Mouse (Mus musculus) MEL (cell line): ENCODE results near the gene Mymx. TPM values are rescaled to one million over a fixed set of nuclear protein-coding genes. Genes with fewer than 3 reads are reported as not detected.
A peak's percentile ranks its signal among the peaks of the same experiment; 100 is the strongest.

ENCODE experiments used
- DNase-seq: peaks from one replicate; pipeline ENCODE4 v3.0.0; 2011; ENCODE audit warnings: low read depth, low spot score
- H3K27ac ChIP-seq: 2 replicates; pipeline ENCODE4 v1.5.1; 2012; ENCODE audit warnings: low read depth, mild to moderate bottlenecking, control low read depth, low read length, moderate library complexity; ENCODE audit not compliant: control insufficient read depth
- H3K27me3 ChIP-seq, 2 experiments: fragments of 150-350 bp in 1 of 2; sonication (generic) in 1 of 2; 2 replicates each; pipeline ENCODE4 v1.6.1; 2012; ENCODE audit warnings: low read length in 2 of 2, mild to moderate bottlenecking in 2 of 2, improper control_type of control experiment in 1 of 2, moderate library complexity in 1 of 2; ENCODE audit not compliant: insufficient read depth in 2 of 2, control insufficient read depth in 1 of 2
- H3K36me3 ChIP-seq, 2 experiments: 2 replicates each; pipeline ENCODE4 v1.6.1; 2012 to 2014; ENCODE audit warnings: low read length in 2 of 2, improper control_type of control experiment in 1 of 2, inconsistent platforms in 1 of 2, mild to moderate bottlenecking in 1 of 2; ENCODE audit not compliant: insufficient read depth in 2 of 2, control insufficient read depth in 1 of 2
- H3K4me1 ChIP-seq, 2 experiments: fragments of 150-350 bp in 1 of 2; sonication (generic) in 1 of 2; 2 replicates each; pipeline ENCODE4 v1.6.1; 2012; ENCODE audit warnings: low read length in 2 of 2, improper control_type of control experiment in 1 of 2, mild to moderate bottlenecking in 1 of 2; ENCODE audit not compliant: insufficient read depth in 2 of 2, control insufficient read depth in 1 of 2
- H3K4me3 ChIP-seq, 2 experiments: fragments of 150-350 bp in 1 of 2; sonication (generic) in 1 of 2; 2 replicates each; pipeline ENCODE4 v1.5.1; 2012; ENCODE audit warnings: low read depth in 2 of 2, low read length in 2 of 2, mild to moderate bottlenecking in 2 of 2, moderate library complexity in 2 of 2, control low read depth in 1 of 2, improper control_type of control experiment in 1 of 2; ENCODE audit not compliant: control insufficient read depth in 1 of 2, insufficient read depth in 1 of 2
- H3K79me2 ChIP-seq: 2 replicates; pipeline ENCODE4 v1.6.1; 2012; ENCODE audit warnings: mild to moderate bottlenecking, low read length, moderate library complexity; ENCODE audit not compliant: control insufficient read depth, poor library complexity, insufficient read depth
- H3K9ac ChIP-seq: 2 replicates; pipeline ENCODE4 v1.6.1; 2012; ENCODE audit warnings: low read depth, mild to moderate bottlenecking, control low read depth, low read length, moderate library complexity; ENCODE audit not compliant: control insufficient read depth, poor library complexity, severe bottlenecking
- H3K9me3 ChIP-seq: fragments of 150-350 bp; sonication (generic); replicated peaks from 2 replicates; pipeline ENCODE4 v1.6.1; 2012; ENCODE audit warnings: mild to moderate bottlenecking, low read length, improper control_type of control experiment, moderate library complexity; ENCODE audit not compliant: insufficient read depth
- CHD1 ChIP-seq: IDR thresholded peaks from 2 replicates; pipeline ENCODE4 v1.6.1; 2012; ENCODE audit warnings: low read depth, mild to moderate bottlenecking, inconsistent platforms, low read length, improper control_type of control experiment
- CHD2 ChIP-seq: IDR thresholded peaks from 2 replicates; pipeline ENCODE4 v1.6.1; 2011; ENCODE audit warnings: low read length, improper control_type of control experiment
- CTCF ChIP-seq, 3 experiments: IDR thresholded peaks in 2 of 3; conservative IDR thresholded peaks in 1 of 3; 2 replicates each; pipeline ENCODE4 v1.5.1; 2011 to 2012; ENCODE audit warnings: low read length in 3 of 3, low read depth in 2 of 3, mild to moderate bottlenecking in 2 of 3, improper control_type of control experiment in 1 of 3, inconsistent platforms in 1 of 3, mixed read lengths in 1 of 3, moderate library complexity in 1 of 3; ENCODE audit not compliant: control insufficient read depth in 1 of 3, insufficient read depth in 1 of 3, poor library complexity in 1 of 3, severe bottlenecking in 1 of 3
- E2F4 ChIP-seq: IDR thresholded peaks from 2 replicates; pipeline ENCODE4 v1.6.1; 2011; ENCODE audit warnings: low read depth, low read length, improper control_type of control experiment, borderline replicate concordance
- ELF1 ChIP-seq: IDR thresholded peaks from 2 replicates; pipeline ENCODE4 v1.6.1; 2014; ENCODE audit warnings: low read depth, mild to moderate bottlenecking, inconsistent platforms, low read length, improper control_type of control experiment, moderate library complexity
- GABPA ChIP-seq: IDR thresholded peaks from 2 replicates; pipeline ENCODE4 v1.6.1; 2012; ENCODE audit warnings: low read depth, mild to moderate bottlenecking, inconsistent platforms, low read length, improper control_type of control experiment, moderate library complexity
- GATA1 ChIP-seq: IDR thresholded peaks from 2 replicates; pipeline ENCODE4 v1.6.1; 2011; ENCODE audit warnings: low read depth, low read length, improper control_type of control experiment
- KAT2A ChIP-seq: conservative IDR thresholded peaks from 2 replicates; pipeline ENCODE4 v1.6.1; 2012; ENCODE audit warnings: low read depth, low read length, improper control_type of control experiment, inconsistent platforms
- MAFK ChIP-seq: IDR thresholded peaks from 2 replicates; pipeline ENCODE4 v1.6.1; 2011; ENCODE audit warnings: low read depth, mild to moderate bottlenecking, low read length, improper control_type of control experiment, borderline replicate concordance
- MAX ChIP-seq: IDR thresholded peaks from 2 replicates; pipeline ENCODE4 v1.6.1; 2011; ENCODE audit warnings: low read length, improper control_type of control experiment
- MAZ ChIP-seq: IDR thresholded peaks from 2 replicates; pipeline ENCODE4 v1.6.1; 2012; ENCODE audit warnings: low read depth, mild to moderate bottlenecking, inconsistent platforms, low read length, improper control_type of control experiment
- MEF2A ChIP-seq: IDR thresholded peaks from 2 replicates; pipeline ENCODE4 v1.6.1; 2014; ENCODE audit warnings: low read depth, mild to moderate bottlenecking, inconsistent platforms, low read length, improper control_type of control experiment; ENCODE audit not compliant: poor library complexity, insufficient replicate concordance, severe bottlenecking; ENCODE audit errors: extremely low read depth
- MXI1 ChIP-seq: IDR thresholded peaks from 2 replicates; pipeline ENCODE4 v1.6.1; 2011; ENCODE audit warnings: mild to moderate bottlenecking, low read depth, low read length, improper control_type of control experiment
- MYB ChIP-seq: IDR thresholded peaks from 2 replicates; pipeline ENCODE4 v1.6.1; 2011; ENCODE audit warnings: mild to moderate bottlenecking, low read depth, low read length, improper control_type of control experiment
- NELFE ChIP-seq: IDR thresholded peaks from 2 replicates; pipeline ENCODE4 v1.6.1; 2011; ENCODE audit warnings: low read depth, low read length, improper control_type of control experiment
- NRF1 ChIP-seq: IDR thresholded peaks from 2 replicates; pipeline ENCODE4 v1.6.1; 2014; ENCODE audit warnings: low read depth, mild to moderate bottlenecking, inconsistent platforms, low read length, improper control_type of control experiment, moderate library complexity; ENCODE audit not compliant: poor library complexity, insufficient read depth, severe bottlenecking
- POLR2A ChIP-seq, 2 experiments: IDR thresholded peaks; 2 replicates each; pipeline ENCODE4 v1.6.1; 2011 to 2012; ENCODE audit warnings: low read length in 2 of 2, mild to moderate bottlenecking in 2 of 2, control low read depth in 1 of 2, improper control_type of control experiment in 1 of 2, low read depth in 1 of 2, moderate library complexity in 1 of 2; ENCODE audit not compliant: control insufficient read depth in 1 of 2, insufficient read depth in 1 of 2, poor library complexity in 1 of 2
- POLR2AphosphoS2 ChIP-seq: IDR thresholded peaks from 2 replicates; pipeline ENCODE4 v1.6.1; 2011; ENCODE audit warnings: low read length, improper control_type of control experiment
- RAD21 ChIP-seq: IDR thresholded peaks from 2 replicates; pipeline ENCODE4 v1.6.1; 2011; ENCODE audit warnings: mild to moderate bottlenecking, low read depth, low read length, improper control_type of control experiment
- RCOR1 ChIP-seq: IDR thresholded peaks from 2 replicates; pipeline ENCODE4 v1.6.1; 2012; ENCODE audit warnings: low read depth, mild to moderate bottlenecking, inconsistent platforms, low read length, improper control_type of control experiment
- SMC3 ChIP-seq: IDR thresholded peaks from 2 replicates; pipeline ENCODE4 v1.6.1; 2011; ENCODE audit warnings: low read depth, low read length, improper control_type of control experiment
- TAL1 ChIP-seq: IDR thresholded peaks from 2 replicates; pipeline ENCODE4 v1.6.1; 2012; ENCODE audit warnings: mild to moderate bottlenecking, inconsistent platforms, low read length, moderate library complexity, mixed read lengths
- TBP ChIP-seq: IDR thresholded peaks from 2 replicates; pipeline ENCODE4 v1.8.0; 2011; ENCODE audit warnings: low read depth, low read length, improper control_type of control experiment
- TCF12 ChIP-seq: IDR thresholded peaks from 2 replicates; pipeline ENCODE4 v1.6.1; 2014; ENCODE audit warnings: low read depth, mild to moderate bottlenecking, inconsistent platforms, low read length, improper control_type of control experiment, moderate library complexity
- UBTF ChIP-seq: IDR thresholded peaks from 2 replicates; pipeline ENCODE4 v1.6.1; 2012; ENCODE audit warnings: low read depth, mild to moderate bottlenecking, inconsistent platforms, low read length, improper control_type of control experiment, moderate library complexity, borderline replicate concordance; ENCODE audit not compliant: insufficient read depth
- USF1 ChIP-seq: IDR thresholded peaks from 2 replicates; pipeline ENCODE4 v1.6.1; 2014; ENCODE audit warnings: low read depth, mild to moderate bottlenecking, inconsistent platforms, low read length, improper control_type of control experiment, moderate library complexity
- USF2 ChIP-seq, 2 experiments: IDR thresholded peaks; 2 replicates each; pipeline ENCODE4 v1.6.1; 2011 to 2012; ENCODE audit warnings: improper control_type of control experiment in 2 of 2, low read length in 2 of 2, borderline replicate concordance in 1 of 2, inconsistent platforms in 1 of 2, low read depth in 1 of 2, mild to moderate bottlenecking in 1 of 2; ENCODE audit not compliant: insufficient read depth in 1 of 2
- ZC3H11A ChIP-seq: IDR thresholded peaks from 2 replicates; pipeline ENCODE4 v1.6.1; 2012; ENCODE audit warnings: low read depth, mild to moderate bottlenecking, inconsistent platforms, low read length, improper control_type of control experiment
- ZNF384 ChIP-seq: IDR thresholded peaks from 2 replicates; pipeline ENCODE4 v1.6.1; 2012; ENCODE audit warnings: low read depth, mild to moderate bottlenecking, inconsistent platforms, low read length, improper control_type of control experiment
- polyA plus RNA-seq, 2 experiments: library from polyadenylated mRNA; stranded (reverse) in 1 of 2; unstranded in 1 of 2; fragments of >175 nt in 1 of 2; fragments of >200 nt in 1 of 2; gene quantifications; 2 replicates each; pipeline versions ENCODE4 v1.2.1 to v1.2.4; 2012; ENCODE audit warnings: low replicate concordance in 2 of 2, low read depth in 1 of 2; ENCODE audit not compliant: insufficient read length in 2 of 2, insufficient read depth in 1 of 2, missing spikeins in 1 of 2
- total RNA-seq: library from RNA; depleted of rRNA; stranded (reverse); fragments of 300-350 nt; gene quantifications from 2 replicates; pipeline ENCODE4 v1.2.3, GENCODE M21; 2012

The Mymx gene
- total and polyA plus RNA-seq, 3 experiments: not detected

DNA sequence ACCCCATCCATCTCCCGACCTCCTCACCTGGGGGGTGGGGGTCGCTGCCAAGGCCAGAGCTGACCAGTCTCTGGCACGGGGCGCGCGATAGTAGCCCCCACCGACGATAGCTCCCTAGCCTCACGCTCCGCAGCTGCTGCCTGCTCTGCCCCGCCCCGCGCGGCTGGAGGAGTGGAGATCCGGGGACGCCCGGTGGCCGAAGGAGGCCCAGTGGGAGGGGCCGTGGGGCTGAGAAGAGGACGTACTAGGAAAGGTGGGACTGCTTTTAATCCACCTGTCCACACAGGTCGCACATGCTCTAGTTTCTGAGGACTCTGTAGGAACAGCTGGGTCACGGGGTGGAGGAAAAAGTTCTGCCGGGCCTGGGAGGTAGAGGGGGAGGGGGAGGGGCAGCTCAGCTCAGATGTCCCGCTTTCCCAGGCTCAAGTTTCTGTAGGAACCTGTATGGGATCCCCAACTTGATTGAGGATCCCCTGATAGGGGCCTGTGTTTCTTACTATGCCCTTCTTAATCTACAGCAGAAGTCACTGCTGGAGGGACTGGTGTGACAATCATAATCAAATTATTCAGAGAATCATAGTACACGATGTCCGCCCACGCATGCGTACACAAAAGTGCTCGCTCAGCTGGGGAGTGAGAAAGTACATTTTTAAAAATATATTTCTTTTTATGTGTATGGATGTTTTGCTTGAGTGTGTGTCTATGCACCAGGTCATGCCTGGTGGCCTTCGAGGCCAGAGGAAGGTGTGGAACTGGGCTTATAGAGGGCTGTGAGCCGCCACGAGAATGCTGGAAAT, 2.3 kb downstream of the Mymx start, which contains the start of gene Slc29a1:
Gene Slc29a1, minus strand, starts transcription at position 161 of the 797 bp plus-strand sequence.
- H3K36me3 ChIP-seq: peaks cover 0 to 26% of the 10 kb centered on the region in 2 experiments; a peak in 2 of 4 replicates
- no peaks in the 10 kb centered on the region for H3K9me3 ChIP-seq
- H3K27me3 ChIP-seq: no peaks in the 10 kb centered on the region
- DNase-seq: no peak
- H3K4me3 ChIP-seq: no peak within 1 kb of the TSS
- H3K27ac ChIP-seq: peak within 1 kb of the TSS; percentile 50
- TF ChIP-seq MXI1 (no peak), TCF12 (no peak), POLR2A (IDR thresholded peaks at IDR 0.05; ENCODE audit: control insufficient read depth in 1 of 2, insufficient read depth in 1 of 2, low read depth in 1 of 2, low read length in 2 of 2, poor library complexity in 1 of 2) (no peak), TBP (no peak), KAT2A (no peak), CTCF (IDR thresholded peaks at IDR 0.05 in 2 of 3, conservative IDR thresholded peaks at IDR 0.05 in 1 of 3; ENCODE audit: control insufficient read depth in 1 of 3, insufficient read depth in 1 of 3, low read depth in 2 of 3, low read length in 3 of 3, poor library complexity in 1 of 3, severe bottlenecking in 1 of 3) (no peak), MYB (no peak), MEF2A (no peak), E2F4 (no peak), GATA1 (no peak), GABPA (no peak), MAFK (no peak), RAD21 (no peak), TAL1 (no peak), CHD1 (no peak), ELF1 (no peak), POLR2AphosphoS2 (no peak), USF1 (no peak), RCOR1 (no peak), MAZ (no peak)
- H3K4me1 ChIP-seq: peaks cover 19 to 28% of the 10 kb centered on the region in 2 experiments
- H3K9ac ChIP-seq: no peak within 1 kb of the TSS
- peaks cover 9% of the 10 kb centered on the region for H3K79me2 ChIP-seq

DNA sequence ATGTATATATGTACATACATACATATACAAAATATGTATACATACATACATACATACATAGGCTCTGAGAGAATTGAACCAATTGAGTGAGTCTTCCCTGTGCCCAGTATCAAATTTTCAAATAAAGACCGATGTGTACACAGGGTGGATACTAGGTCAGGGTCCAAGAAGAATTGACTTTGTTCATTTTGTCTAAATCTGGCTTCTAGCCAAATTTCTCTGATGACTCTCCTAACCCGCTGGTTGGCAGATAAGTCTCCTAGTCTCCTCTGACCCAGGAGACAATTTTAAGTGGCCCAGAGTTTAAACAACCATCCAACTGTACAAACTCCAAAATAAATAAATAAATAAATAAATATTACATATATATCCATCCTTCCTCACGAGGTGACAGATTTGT, 3.0 kb downstream of the Mymx start:
- H3K27me3 ChIP-seq: no peaks in the 10 kb centered on the region
- H3K9me3 ChIP-seq: no peaks in the 10 kb centered on the region
- no peak overlapping the region; the same call in 1 of the 2 replicates for H3K27ac ChIP-seq
- peaks cover 16% of the 10 kb centered on the region for H3K79me2 ChIP-seq
- H3K36me3 ChIP-seq: peaks cover 0 to 26% of the 10 kb centered on the region in 2 experiments; a peak in 2 of 4 replicates
- TF ChIP-seq USF1 (no peak), POLR2AphosphoS2 (no peak), E2F4 (no peak), ELF1 (no peak), MAX (no peak), NRF1 (no peak), ZC3H11A (no peak), USF2 (IDR thresholded peaks at IDR 0.05; ENCODE audit: borderline replicate concordance in 1 of 2, insufficient read depth in 1 of 2, low read depth in 1 of 2, low read length in 2 of 2) (no peak), KAT2A (no peak), MYB (no peak), ZNF384 (no peak), UBTF (no peak), SMC3 (no peak), CTCF (IDR thresholded peaks at IDR 0.05 in 2 of 3, conservative IDR thresholded peaks at IDR 0.05 in 1 of 3; ENCODE audit: control insufficient read depth in 1 of 3, insufficient read depth in 1 of 3, low read depth in 2 of 3, low read length in 3 of 3, poor library complexity in 1 of 3, severe bottlenecking in 1 of 3) (no peak), GATA1 (no peak), TAL1 (no peak), NELFE (no peak), CHD2 (no peak), RCOR1 (no peak)
- no peak for DNase-seq
- H3K4me3 ChIP-seq: no peak overlapping the region
- H3K4me1 ChIP-seq: peaks cover 19 to 28% of the 10 kb centered on the region in 2 experiments
- no peak overlapping the region for H3K9ac ChIP-seq
